ENCODE assay signal across 7 mouse cellular contexts in genomic region chr11:100970557-100970937, GRCm38 (mm10). TPM values are rescaled to one million over a fixed set of nuclear protein-coding genes. Genes with fewer than 3 reads are reported as not detected.
A peak's percentile ranks its signal among the peaks of the same experiment; 100 is the strongest.
DNase-seq lines count a peak whose midpoint lies in the region; ATAC-seq and TF ChIP-seq lines count a peak whose summit lies in the region.

Gene Cavin1 (minus strand): TSS chr11:100970887.

- peaks cover 69% of the 10 kb centered on the region for H3K27me3 ChIP-seq in hindbrain, embryonic 15.5 days
- peaks cover 21% of the 10 kb centered on the region for H3K27me3 ChIP-seq in small intestine, adult 2 months (ENCODE audit: control insufficient read depth, insufficient read depth, low read length)

- TF ChIP-seq CTCF in small intestine, adult 2 months (IDR thresholded peaks at IDR 0.05; ENCODE audit: extremely low read depth, insufficient read length, insufficient replicate concordance, low read depth, low read length): no peak

- H3K36me3 ChIP-seq in hindbrain, embryonic 15.5 days: no peaks in the 10 kb centered on the region
- H3K36me3 ChIP-seq in small intestine, adult 2 months (ENCODE audit: control insufficient read depth, insufficient read depth, low read length): no peaks in the 10 kb centered on the region

- H3K27ac ChIP-seq in hindbrain, embryonic 15.5 days (replicated peaks): peak within 1 kb of the TSS; percentile 42; the same call in 1 of the 2 replicates
- peak within 1 kb of the TSS; percentile 64 for H3K27ac ChIP-seq in small intestine, adult 2 months (ENCODE audit: insufficient read depth, low read depth, low read length)

- ATAC-seq in hindbrain, embryonic 15.5 days (ENCODE audit: low FRiP score, low read depth): peak; percentile 72
- ATAC-seq in megakaryocyte, adult 5-6 weeks (ENCODE audit: poor library complexity, severe bottlenecking): peak; percentile 38

- 3% methylated on average over 20 of the region's 20 CpGs for WGBS in hindbrain, embryonic 15.5 days
- WGBS in small intestine, adult 2 months: 9% methylated on average over 20 of the region's 20 CpGs

- H3K4me3 ChIP-seq in hindbrain, embryonic 15.5 days: peak within 1 kb of the TSS; percentile 44
- peak within 1 kb of the TSS; percentile 66 for H3K4me3 ChIP-seq in small intestine, adult 2 months (ENCODE audit: low read depth, low read length)

- H3K4me2 ChIP-seq in hindbrain, embryonic 15.5 days: peak within 1 kb of the TSS; percentile 53

- peak; percentile 99 for DNase-seq in adrenal gland, adult 2 months
- DNase-seq in cerebellum, postnatal 25 days: peak; percentile 64 to 77
- peak; percentile 100 for DNase-seq in gastrocnemius, postnatal 10 days
- DNase-seq in left cerebral cortex, postnatal 14 days (ENCODE audit: low spot score in 2 of 2): peak; percentile 30 to 44

- H3K9ac ChIP-seq in hindbrain, embryonic 15.5 days: peak within 1 kb of the TSS; percentile 48

- intact Hi-C loops in left cerebral cortex, postnatal 14 days (cut with DNase I): no loop called here

- peaks cover 18% of the 10 kb centered on the region for H3K4me1 ChIP-seq in hindbrain, embryonic 15.5 days (replicated peaks)
- H3K4me1 ChIP-seq in small intestine, adult 2 months (ENCODE audit: control insufficient read depth, insufficient read depth, insufficient read length, low read length): peaks cover 6% of the 10 kb centered on the region

- TF ChIP-seq POLR2A in small intestine, adult 2 months (IDR thresholded peaks at IDR 0.05; ENCODE audit: low read depth, low read length): peak; percentile 39; the same call in 1 of the 2 replicates

- no peaks in the 10 kb centered on the region for H3K9me3 ChIP-seq in hindbrain, embryonic 15.5 days

RNA-seq across cellular contexts. Expression of gene Cavin1, which starts in this region (rescaled TPM):
- 100 to 1,000 TPM; 236 to 425 TPM for total RNA-seq in adrenal gland, adult 2 months (2021)
- 193 and 219 TPM in 2 replicates for polyA plus RNA-seq in adrenal gland, adult 2 months (2012; rRNA removed)
- total RNA-seq in gastrocnemius, postnatal 10 days (2021): 100 to 1,000 TPM; 279 to 309 TPM
- polyA plus RNA-seq in hindbrain, embryonic 15.5 days (2015; fragmentation: Nextera tagmentation; extraction: Ambion mirVana): 47.2 and 50.1 TPM in 2 replicates
- 10 to 100 TPM; 19.8 to 23.2 TPM for total RNA-seq in left cerebral cortex, postnatal 14 days (2021)
- not detected in 2 replicates for total RNA-seq in megakaryocyte, adult 5-6 weeks (2015)
- total RNA-seq in megakaryocyte, adult 5-6 weeks (2017): 0.15 TPM in 1 of 2 replicates, not detected in the other
- 27.4 and 42.8 TPM in 2 replicates for polyA plus RNA-seq in small intestine, adult 2 months (2012; rRNA removed)

Comparison
In these comparisons a context has a peak if more than half of its experiments do, and no peak if none do; other contexts are left out.
1. Peak in every context shown above with its lines: DNase-seq, ATAC-seq, H3K4me3 ChIP-seq and H3K27ac ChIP-seq.
2. RNA of gene Cavin1 (total RNA-seq): 236 to 425 TPM in adrenal gland, adult 2 months, 279 to 309 TPM in gastrocnemius, postnatal 10 days and 19.8 to 23.2 TPM in left cerebral cortex, postnatal 14 days; 0.15 TPM in megakaryocyte, adult 5-6 weeks; every median in the first group is over 10 times any median in the second.
3. RNA of gene Cavin1 (total RNA-seq): 236 to 425 TPM in adrenal gland, adult 2 months and 279 to 309 TPM in gastrocnemius, postnatal 10 days; 19.8 to 23.2 TPM in left cerebral cortex, postnatal 14 days; every median in the first group is over 4 times any median in the second.
4. Peak in ATAC-seq in megakaryocyte, adult 5-6 weeks; RNA of the gene not detected or under 1 TPM.
5. DNase-seq: peak in every context shown above with its lines; median percentile 100 in gastrocnemius, postnatal 10 days; 99 in adrenal gland, adult 2 months; 70 in cerebellum, postnatal 25 days; 37 in left cerebral cortex, postnatal 14 days.